Mouse (Mus musculus): Measurements from ENCODE around the gene Aox1. TPM values are rescaled to one million over a fixed set of nuclear protein-coding genes. Genes with fewer than 3 reads are reported as not detected.

Aox1 gene
- polyA plus RNA-seq, 1 experiment from 2014 or later = 0.15 TPM

- Histone ChIP-seq H3K27me3 (ENCODE audit: control insufficient read depth, insufficient read depth, low read length) (no peaks in the 10 kb centered on the region), H3K4me2 (replicated peaks; ENCODE audit: low read depth) (no peak overlapping the region), H3K36me3 (ENCODE audit: control insufficient read depth, insufficient read depth, low read length) (no peaks in the 10 kb centered on the region), H3K9me3 (ENCODE audit: control insufficient read depth, low read length) (no peaks in the 10 kb centered on the region), H3K27ac (replicated peaks) (no peak overlapping the region), H3K9ac (ENCODE audit: low read length) (no peak overlapping the region), H3K4me3 (ENCODE audit: low read depth, low read length) (no peak overlapping the region), H3K4me1 (replicated peaks; ENCODE audit: control insufficient read depth, insufficient read depth) (no peaks in the 10 kb centered on the region)
- TF ChIP-seq CTCF (IDR thresholded peaks at IDR 0.05; ENCODE audit: low read depth) = no peak
- TF ChIP-seq EP300 (optimal IDR thresholded peaks at IDR 0.05) = no peak
- ATAC-seq (ENCODE audit: low FRiP score, low TSS enrichment) (no peak), DNase-seq (ENCODE audit: low spot score) (no peak)
Observed at GRCm38 (mm10) chr1:58077882-58078281, 48.2 kb downstream of the Aox1 start.

- H3K4me1 ChIP-seq (replicated peaks; ENCODE audit: control insufficient read depth, insufficient read depth) = no peaks in the 10 kb centered on the region
- no peaks in the 10 kb centered on the region for H3K36me3 ChIP-seq (ENCODE audit: control insufficient read depth, insufficient read depth, low read length)
- no peak overlapping the region for H3K4me2 ChIP-seq (replicated peaks; ENCODE audit: low read depth)
- DNase-seq (ENCODE audit: low spot score) = no peak
- H3K27ac ChIP-seq (replicated peaks) = no peak overlapping the region
- H3K4me3 ChIP-seq (ENCODE audit: low read depth, low read length) = no peak overlapping the region
- no peak for TF ChIP-seq EP300 (optimal IDR thresholded peaks at IDR 0.05)
- no peaks in the 10 kb centered on the region for H3K9me3 ChIP-seq (ENCODE audit: control insufficient read depth, low read length)
- WGBS = 81% methylated on average over 7 of the region's 7 CpGs
- no peaks in the 10 kb centered on the region for H3K27me3 ChIP-seq (ENCODE audit: control insufficient read depth, insufficient read depth, low read length)
- no peak for ATAC-seq (ENCODE audit: low FRiP score, low TSS enrichment)
- no peak overlapping the region for H3K9ac ChIP-seq (ENCODE audit: low read length)
Observed at GRCm38 (mm10) chr1:58078390-58078789, 48.7 kb downstream of the Aox1 start.

- Histone ChIP-seq H3K27ac (replicated peaks) (no peak overlapping the region), H3K27me3 (ENCODE audit: control insufficient read depth, insufficient read depth, low read length) (no peaks in the 10 kb centered on the region), H3K36me3 (ENCODE audit: control insufficient read depth, insufficient read depth, low read length) (no peaks in the 10 kb centered on the region), H3K4me2 (replicated peaks; ENCODE audit: low read depth) (no peak overlapping the region), H3K9me3 (ENCODE audit: control insufficient read depth, low read length) (no peaks in the 10 kb centered on the region), H3K4me3 (ENCODE audit: low read depth, low read length) (no peak overlapping the region), H3K4me1 (replicated peaks; ENCODE audit: control insufficient read depth, insufficient read depth) (no peaks in the 10 kb centered on the region), H3K9ac (ENCODE audit: low read length) (no peak overlapping the region)
- ATAC-seq (ENCODE audit: low FRiP score, low TSS enrichment) (no peak), DNase-seq (ENCODE audit: low spot score) (no peak)
- TF ChIP-seq EP300 (optimal IDR thresholded peaks at IDR 0.05) (no peak), CTCF (IDR thresholded peaks at IDR 0.05; ENCODE audit: low read depth) (peak; percentile 45)
- WGBS = 91% methylated on average over 5 of the region's 5 CpGs
Observed at GRCm38 (mm10) chr1:58079689-58080088, 50.0 kb downstream of the Aox1 start.

- Histone ChIP-seq H3K27me3 (ENCODE audit: control insufficient read depth, insufficient read depth, low read length) (no peaks in the 10 kb centered on the region), H3K27ac (replicated peaks) (no peak overlapping the region), H3K4me2 (replicated peaks; ENCODE audit: low read depth) (no peak overlapping the region), H3K9ac (ENCODE audit: low read length) (no peak overlapping the region), H3K9me3 (ENCODE audit: control insufficient read depth, low read length) (no peaks in the 10 kb centered on the region), H3K4me1 (replicated peaks; ENCODE audit: control insufficient read depth, insufficient read depth) (no peaks in the 10 kb centered on the region), H3K4me3 (ENCODE audit: low read depth, low read length) (no peak overlapping the region), H3K36me3 (ENCODE audit: control insufficient read depth, insufficient read depth, low read length) (no peaks in the 10 kb centered on the region)
- ATAC-seq (ENCODE audit: low FRiP score, low TSS enrichment) = no peak
- DNase-seq (ENCODE audit: low spot score) = no peak
- TF ChIP-seq CTCF (IDR thresholded peaks at IDR 0.05; ENCODE audit: low read depth) (no peak), EP300 (optimal IDR thresholded peaks at IDR 0.05) (no peak)
- 82% methylated on average over 4 of the region's 4 CpGs for WGBS
Observed at GRCm38 (mm10) chr1:58080446-58080845, 50.7 kb downstream of the Aox1 start.

- no peak for DNase-seq (ENCODE audit: low spot score)
- Histone ChIP-seq H3K4me1 (replicated peaks; ENCODE audit: control insufficient read depth, insufficient read depth) (no peaks in the 10 kb centered on the region), H3K9me3 (ENCODE audit: control insufficient read depth, low read length) (no peaks in the 10 kb centered on the region), H3K4me2 (replicated peaks; ENCODE audit: low read depth) (no peak overlapping the region), H3K27ac (replicated peaks) (no peak overlapping the region), H3K9ac (ENCODE audit: low read length) (no peak overlapping the region), H3K4me3 (ENCODE audit: low read depth, low read length) (no peak overlapping the region), H3K36me3 (ENCODE audit: control insufficient read depth, insufficient read depth, low read length) (no peaks in the 10 kb centered on the region), H3K27me3 (ENCODE audit: control insufficient read depth, insufficient read depth, low read length) (no peaks in the 10 kb centered on the region)
- TF ChIP-seq CTCF (IDR thresholded peaks at IDR 0.05; ENCODE audit: low read depth) = no peak
- TF ChIP-seq EP300 (optimal IDR thresholded peaks at IDR 0.05) = no peak
- ATAC-seq (ENCODE audit: low FRiP score, low TSS enrichment) = no peak
- WGBS = 54% methylated on average over 5 of the region's 5 CpGs
Observed at GRCm38 (mm10) chr1:58081356-58081755, 51.6 kb downstream of the Aox1 start.

- DNase-seq (ENCODE audit: low spot score) (no peak), ATAC-seq (ENCODE audit: low FRiP score, low TSS enrichment) (no peak)
- Histone ChIP-seq H3K4me1 (replicated peaks; ENCODE audit: control insufficient read depth, insufficient read depth) (no peaks in the 10 kb centered on the region), H3K27me3 (ENCODE audit: control insufficient read depth, insufficient read depth, low read length) (no peaks in the 10 kb centered on the region), H3K4me3 (ENCODE audit: low read depth, low read length) (no peak overlapping the region), H3K27ac (replicated peaks) (no peak overlapping the region), H3K36me3 (ENCODE audit: control insufficient read depth, insufficient read depth, low read length) (no peaks in the 10 kb centered on the region), H3K9ac (ENCODE audit: low read length) (no peak overlapping the region), H3K9me3 (ENCODE audit: control insufficient read depth, low read length) (no peaks in the 10 kb centered on the region), H3K4me2 (replicated peaks; ENCODE audit: low read depth) (no peak overlapping the region)
- WGBS = 45% methylated on average over 5 of the region's 5 CpGs
- TF ChIP-seq CTCF (IDR thresholded peaks at IDR 0.05; ENCODE audit: low read depth) (no peak; the same call in 1 of the 2 replicates), EP300 (optimal IDR thresholded peaks at IDR 0.05) (no peak)
Observed at GRCm38 (mm10) chr1:58089316-58089715, 59.6 kb downstream of the Aox1 start.

Data from stomach, postnatal 0 days (tissue).